Mouse (Mus musculus) midbrain, embryonic 11.5 days (tissue): ENCODE results near the gene Ndufa13. TPM values are rescaled to one million over a fixed set of nuclear protein-coding genes. Genes with fewer than 3 reads are reported as not detected.

Experiments used
- ATAC-seq: fragments of 200-750 bp; cut with Nextera tagmentation; 2 replicates; pipeline ENCODE4 v1.8.0; 2017; ENCODE audit warnings: moderate TSS enrichment, moderate library complexity; ENCODE audit not compliant: low FRiP score
- DNase-seq: peaks from one replicate; pipeline ENCODE4 v3.0.0; 2015; ENCODE audit warnings: low spot score; ENCODE audit errors: missing footprints
- H3K27ac ChIP-seq: fragments of 300-500 bp; sonication (generic); 2 replicates; pipeline ENCODE4 v1.5.1; 2014; ENCODE audit warnings: low read depth, low read length
- H3K27me3 ChIP-seq: fragments of 300-500 bp; sonication (generic); 2 replicates; pipeline ENCODE4 v1.6.1; 2014; ENCODE audit warnings: mild to moderate bottlenecking, low read length, moderate library complexity, mixed read lengths; ENCODE audit not compliant: control insufficient read depth, insufficient read depth
- H3K36me3 ChIP-seq: fragments of 300-500 bp; sonication (generic); 2 replicates; pipeline ENCODE4 v1.6.1; 2014; ENCODE audit warnings: mild to moderate bottlenecking, low read length, moderate library complexity, mixed read lengths; ENCODE audit not compliant: control insufficient read depth, insufficient read depth
- H3K4me1 ChIP-seq: fragments of 300-500 bp; sonication (generic); 2 replicates; pipeline ENCODE4 v1.6.1; 2014; ENCODE audit warnings: low read length; ENCODE audit not compliant: control insufficient read depth, insufficient read depth
- H3K4me2 ChIP-seq: fragments of 300-500 bp; sonication (generic); 2 replicates; pipeline ENCODE4 v1.6.1; 2014; ENCODE audit warnings: mild to moderate bottlenecking, moderate library complexity
- H3K4me3 ChIP-seq: fragments of 300-500 bp; sonication (generic); 2 replicates; pipeline ENCODE4 v1.5.1; 2014; ENCODE audit warnings: low read depth, low read length
- H3K9ac ChIP-seq: fragments of 300-500 bp; sonication (generic); 2 replicates; pipeline ENCODE4 v1.6.1; 2014; ENCODE audit warnings: low read length
- H3K9me3 ChIP-seq: fragments of 300-500 bp; sonication (generic); 2 replicates; pipeline ENCODE4 v1.6.1; 2016; ENCODE audit warnings: low read length; ENCODE audit not compliant: control insufficient read depth
- WGBS: fragments of 180-500 bp; shearing (Covaris S2); extraction: QIAGEN DNeasy Blood & Tissue Kit; methylation state at CpG from one replicate; pipeline ENCODE4 v1.1.7; 2014; 5-methylcytosine and 5-hydroxymethylcytosine counted together
- polyA plus RNA-seq: library from polyadenylated mRNA; unstranded; fragments of >200 nt; fragmentation: Nextera tagmentation; extraction: Ambion mirVana; gene quantifications from 2 replicates; pipeline ENCODE4 v1.2.1, GENCODE M21; 2014

Ndufa13 gene
- polyA plus RNA-seq, 1 experiment from 2014 or later, result 172 TPM

GRCm38 (mm10) chr8:69887289-69888243, 14.8 kb downstream of the Ndufa13 start, which contains the start of gene Cilp2:
TSS of gene Cilp2 (minus strand) at chr8:69887687.
- Histone ChIP-seq H3K4me2 (peak within 1 kb of the TSS; percentile 19), H3K27me3 (peaks cover 82% of the 10 kb centered on the region), H3K9me3 (no peaks in the 10 kb centered on the region), H3K36me3 (no peaks in the 10 kb centered on the region), H3K4me3 (peak within 1 kb of the TSS; percentile 14), H3K9ac (no peak within 1 kb of the TSS), H3K4me1 (peaks cover 20% of the 10 kb centered on the region), H3K27ac (no peak within 1 kb of the TSS)
- no peak for ATAC-seq
- DNase-seq, result peak; percentile 94
- WGBS, result 1% methylated on average over 59 of the region's 60 CpGs

- Histone ChIP-seq H3K4me2 (no peak overlapping the region), H3K36me3 (no peaks in the 10 kb centered on the region), H3K27me3 (peaks cover 100% of the 10 kb centered on the region), H3K9ac (no peak overlapping the region), H3K4me3 (no peak overlapping the region), H3K27ac (no peak overlapping the region), H3K4me1 (peaks cover 21% of the 10 kb centered on the region), H3K9me3 (no peaks in the 10 kb centered on the region)
- no peak for ATAC-seq
- 51% methylated on average over 13 of the region's 13 CpGs for WGBS
- peak; percentile 82 for DNase-seq
These were observed 18.2 kb downstream of the Ndufa13 start for GRCm38 (mm10) chr8:69884141-69884540.

GRCm38 (mm10) chr8:69882833-69883600, 19.3 kb downstream of the Ndufa13 start:
- 10% methylated on average over 52 of the region's 52 CpGs for whole genome bisulfite sequencing
- no peak for ATAC-seq

GRCm38 (mm10) chr8:69882021-69882756, 20.2 kb downstream of the Ndufa13 start:
- Histone ChIP-seq H3K9ac (no peak overlapping the region; the same call in 1 of the 2 replicates), H3K36me3 (no peaks in the 10 kb centered on the region), H3K27ac (no peak overlapping the region), H3K27me3 (peaks cover 90% of the 10 kb centered on the region), H3K4me1 (peaks cover 11% of the 10 kb centered on the region), H3K4me3 (peak overlapping the region; percentile 32), H3K4me2 (peak overlapping the region; percentile 43), H3K9me3 (no peaks in the 10 kb centered on the region)
- peak; percentile 95 for DNase-seq
- 6% methylated on average over 103 of the region's 103 CpGs for WGBS
- peak; percentile 53 for ATAC-seq

More at GRCm38 (mm10) chr8:69882833-69883600, 19.3 kb downstream of the Ndufa13 start:
- Histone ChIP-seq H3K4me2 (no peak overlapping the region), H3K4me3 (no peak overlapping the region), H3K4me1 (peaks cover 19% of the 10 kb centered on the region), H3K9me3 (no peaks in the 10 kb centered on the region), H3K27ac (no peak overlapping the region), H3K36me3 (no peaks in the 10 kb centered on the region), H3K9ac (no peak overlapping the region), H3K27me3 (peaks cover 96% of the 10 kb centered on the region)
- peak; percentile 90 for DNase-seq

- peak overlapping the region; percentile 43 for H3K4me2 ChIP-seq
- DNase-seq (peak; percentile 85), ATAC-seq (0 out of 2 replicates have a peak, but pooled peaks have one; percentile 0)
- H3K27me3 ChIP-seq, result peaks cover 82% of the 10 kb centered on the region
- peak overlapping the region; percentile 32 for H3K4me3 ChIP-seq
- no peak overlapping the region for H3K9ac ChIP-seq
- no peaks in the 10 kb centered on the region for H3K36me3 ChIP-seq
- H3K9me3 ChIP-seq, result no peaks in the 10 kb centered on the region
- 16% methylated on average over 79 of the region's 79 CpGs for WGBS
- H3K4me1 ChIP-seq, result peaks cover 10% of the 10 kb centered on the region
- H3K27ac ChIP-seq, result no peak overlapping the region
These were observed 21.0 kb downstream of the Ndufa13 start for GRCm38 (mm10) chr8:69881261-69881865.

GRCm38 (mm10) chr8:69880841-69881240, 21.5 kb downstream of the Ndufa13 start:
- DNase-seq (peak; percentile 89), ATAC-seq (no peak)
- 12% methylated on average over 37 of the region's 37 CpGs for WGBS
- Histone ChIP-seq H3K4me1 (peaks cover 10% of the 10 kb centered on the region), H3K9ac (no peak overlapping the region), H3K9me3 (no peaks in the 10 kb centered on the region), H3K4me3 (0 out of 2 replicates have a peak overlapping the region, but pooled peaks have one; percentile 9), H3K4me2 (peak overlapping the region; percentile 10; the same call in 1 of the 2 replicates), H3K27me3 (peaks cover 76% of the 10 kb centered on the region), H3K27ac (no peak overlapping the region), H3K36me3 (no peaks in the 10 kb centered on the region)

GRCm38 (mm10) chr8:69879678-69880077, 22.7 kb downstream of the Ndufa13 start:
- Histone ChIP-seq H3K4me3 (no peak overlapping the region), H3K9ac (no peak overlapping the region), H3K27me3 (peaks cover 65% of the 10 kb centered on the region), H3K4me1 (peaks cover 10% of the 10 kb centered on the region), H3K9me3 (no peaks in the 10 kb centered on the region), H3K36me3 (no peaks in the 10 kb centered on the region), H3K27ac (no peak overlapping the region), H3K4me2 (no peak overlapping the region)
- no peak for DNase-seq
- no peak for ATAC-seq
- 61% methylated on average over 8 of the region's 8 CpGs for WGBS

- DNase-seq, result no peak
- H3K27me3 ChIP-seq, result peaks cover 48% of the 10 kb centered on the region
- H3K9me3 ChIP-seq, result no peaks in the 10 kb centered on the region
- WGBS, result 61% methylated on average over 3 of the region's 3 CpGs
- H3K4me1 ChIP-seq, result peaks cover 10% of the 10 kb centered on the region
- H3K36me3 ChIP-seq, result no peaks in the 10 kb centered on the region
- no peak overlapping the region for H3K4me2 ChIP-seq
- ATAC-seq, result no peak
- no peak overlapping the region for H3K27ac ChIP-seq
- H3K4me3 ChIP-seq, result no peak overlapping the region
- H3K9ac ChIP-seq, result no peak overlapping the region
These were observed 24.4 kb downstream of the Ndufa13 start for GRCm38 (mm10) chr8:69877992-69878391.
